Mouse (Mus musculus) effector memory CD4-positive, alpha-beta T cell, adult 5 months (primary cell): Measurements from ENCODE around the gene Dmbx1. TPM values are rescaled to one million over a fixed set of nuclear protein-coding genes. Genes with fewer than 3 reads are reported as not detected.

Experiments used
- polyA plus RNA-seq: library from polyadenylated mRNA; unstranded; fragments of 100-300 nt; shearing (Covaris generic); gene quantifications from one replicate; pipeline ENCODE4 v1.2.1, GENCODE M21; 2017

Gene Dmbx1
- not detected for polyA plus RNA-seq

DNA sequence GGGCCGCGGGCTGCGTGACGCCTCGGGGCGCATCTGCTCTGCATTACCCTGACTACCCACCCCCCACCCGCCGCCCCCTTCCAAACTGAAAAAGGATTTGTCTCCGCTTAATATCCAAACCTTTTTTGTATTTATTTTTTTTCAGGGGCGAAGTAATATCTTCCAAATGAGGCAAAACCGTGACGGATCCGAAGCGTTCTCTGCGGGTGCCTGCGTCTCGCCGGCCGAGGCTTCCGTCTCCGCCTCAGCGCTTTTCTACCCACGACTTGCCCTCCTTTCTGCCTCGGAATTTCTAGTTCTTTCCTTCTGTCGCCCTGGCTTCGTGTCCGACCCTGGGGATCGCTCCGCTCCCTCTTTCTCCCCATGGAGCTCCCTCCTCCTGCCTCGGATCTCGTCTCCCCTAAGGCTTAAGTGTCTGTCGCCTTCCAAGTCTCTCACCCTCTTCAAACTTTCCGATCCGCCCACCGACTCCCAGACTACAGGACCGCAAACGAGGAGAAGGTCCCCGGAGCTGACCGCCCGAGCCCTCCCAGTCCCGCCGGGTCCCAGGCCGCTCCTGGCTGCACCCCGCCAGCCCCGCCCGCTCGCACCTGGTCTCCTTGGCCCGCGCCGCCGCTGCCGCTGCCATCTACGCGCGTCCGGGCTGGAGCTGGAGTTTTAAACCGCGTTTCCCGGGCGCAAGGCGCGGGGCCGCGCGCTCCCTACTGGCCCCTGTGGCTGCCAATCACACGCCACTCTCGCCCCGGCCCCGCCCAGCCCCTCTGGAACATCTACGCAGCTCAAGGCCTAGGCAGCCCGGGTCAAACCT is at the start of gene Dmbx1:
Gene Dmbx1, minus strand, starts transcription at position 632 of the 808 bp plus-strand sequence.

DNA sequence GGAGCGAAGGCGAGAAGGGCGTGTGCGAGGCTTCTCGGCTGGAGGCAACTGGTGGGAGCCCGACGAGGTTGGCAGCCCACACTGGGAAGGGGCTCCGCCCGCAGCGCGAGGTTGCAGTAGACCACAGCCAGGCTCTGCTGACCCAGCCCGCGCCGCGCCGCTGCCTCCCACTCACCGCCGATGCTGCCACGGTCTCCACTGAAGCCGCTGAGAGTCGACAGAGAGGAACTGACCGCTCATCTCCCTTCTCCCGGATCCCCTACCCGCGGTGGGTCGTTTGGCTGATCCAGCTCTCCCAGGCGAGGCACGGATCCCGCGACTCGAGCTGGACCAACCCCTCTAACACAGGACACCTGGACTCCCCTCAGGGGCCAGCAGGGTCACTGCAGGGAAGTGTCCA is 49.2 kb downstream of the Dmbx1 start, which contains the start of gene 6430628N08Rik:
Gene 6430628N08Rik, plus strand, starts transcription at position 113 of the 400 bp plus-strand sequence.

DNA sequence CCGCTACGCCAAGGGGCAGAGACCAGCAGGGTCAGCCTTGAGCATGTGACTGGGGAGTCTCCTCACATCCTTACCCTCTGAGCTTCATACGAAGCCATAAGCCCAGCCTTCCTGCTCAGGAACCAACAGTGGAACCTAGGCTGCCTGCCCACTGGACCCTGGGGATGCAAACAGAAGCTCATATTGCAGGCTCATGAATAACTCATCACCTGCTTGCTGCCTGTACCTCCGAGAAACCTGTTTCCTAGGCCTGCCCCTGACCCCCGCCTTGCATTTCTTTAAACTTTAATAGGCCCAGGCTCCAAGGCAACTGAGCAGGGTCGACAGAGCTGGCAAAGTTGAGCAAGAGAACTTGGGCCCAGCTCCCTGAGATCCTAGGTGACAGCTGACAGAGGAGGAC is 55.7 kb downstream of the Dmbx1 start, which contains the start of gene Kncn:
Gene Kncn, plus strand, starts transcription at position 379 of the 400 bp plus-strand sequence.

Other genes with a start within 250 kb of the Dmbx1 start
- 41.2 TPM for gene Efcab14, start 202.2 kb downstream of the Dmbx1 start, polyA plus RNA-seq
- 0.64 TPM for gene Tex38, start 158.9 kb downstream of the Dmbx1 start, polyA plus RNA-seq
- 22.6 TPM for gene Atpaf1, start 155.1 kb downstream of the Dmbx1 start, polyA plus RNA-seq
- gene Mob3c, start 111.8 kb downstream of the Dmbx1 start, polyA plus RNA-seq: 18.7 TPM
- gene Mknk1, start 100.7 kb downstream of the Dmbx1 start, polyA plus RNA-seq: 40.9 TPM
- not detected for gene Kncn, start 55.5 kb downstream of the Dmbx1 start, polyA plus RNA-seq
- gene 6430628N08Rik, start 49.3 kb downstream of the Dmbx1 start, polyA plus RNA-seq: not detected
- gene Faah, start 78.0 kb upstream of the Dmbx1 start, polyA plus RNA-seq: 244 TPM
- gene Nsun4, start 114.0 kb upstream of the Dmbx1 start, polyA plus RNA-seq: 49.8 TPM
- gene Uqcrh, start 135.1 kb upstream of the Dmbx1 start, polyA plus RNA-seq: 444 TPM
- gene Lrrc41, start 135.3 kb upstream of the Dmbx1 start, polyA plus RNA-seq: 38.1 TPM
- 1.4 TPM for gene Rad54l, start 183.8 kb upstream of the Dmbx1 start, polyA plus RNA-seq
- gene Pomgnt1, start 183.9 kb upstream of the Dmbx1 start, polyA plus RNA-seq: 19.6 TPM
- not detected for gene Lurap1, start 211.4 kb upstream of the Dmbx1 start, polyA plus RNA-seq
- gene Tspan1, start 227.7 kb upstream of the Dmbx1 start, polyA plus RNA-seq: not detected
- gene 1700042G07Rik, start 233.4 kb upstream of the Dmbx1 start, polyA plus RNA-seq: not detected
- gene Gm49337, start 233.5 kb upstream of the Dmbx1 start, polyA plus RNA-seq: not detected